Mouse (Mus musculus) midbrain, embryonic 13.5 days (tissue): ENCODE measurements around the gene P2rx2. TPM values are rescaled to one million over a fixed set of nuclear protein-coding genes. Genes with fewer than 3 reads are reported as not detected.

Experiments used
- ATAC-seq: fragments of 200-750 bp; cut with Nextera tagmentation; 2 replicates; pipeline ENCODE4 v1.8.0; 2017; ENCODE audit warnings: mild to moderate bottlenecking, moderate TSS enrichment, moderate library complexity
- H3K27ac ChIP-seq: fragments of 300-500 bp; sonication (generic); 2 replicates; pipeline ENCODE4 v1.5.1; 2015; ENCODE audit warnings: inconsistent platforms, mild to moderate bottlenecking, moderate library complexity
- H3K27me3 ChIP-seq: fragments of 300-500 bp; sonication (generic); 2 replicates; pipeline ENCODE4 v1.6.1; 2015; ENCODE audit warnings: mild to moderate bottlenecking, inconsistent platforms
- H3K36me3 ChIP-seq: fragments of 300-500 bp; sonication (generic); 2 replicates; pipeline ENCODE4 v1.6.1; 2015; ENCODE audit warnings: mild to moderate bottlenecking, inconsistent platforms
- H3K4me1 ChIP-seq: fragments of 300-500 bp; sonication (generic); replicated peaks from 2 replicates; pipeline ENCODE4 v1.6.1; 2015; ENCODE audit warnings: inconsistent platforms
- H3K4me2 ChIP-seq: fragments of 300-500 bp; sonication (generic); replicated peaks from 2 replicates; pipeline ENCODE4 v1.6.1; 2015; ENCODE audit warnings: moderate library complexity, mild to moderate bottlenecking, inconsistent platforms
- H3K4me3 ChIP-seq: fragments of 300-500 bp; sonication (generic); replicated peaks from 2 replicates; pipeline ENCODE4 v1.5.1; 2015; ENCODE audit warnings: mild to moderate bottlenecking, inconsistent platforms
- H3K9ac ChIP-seq: fragments of 300-500 bp; sonication (generic); replicated peaks from 2 replicates; pipeline ENCODE4 v1.6.1; 2015; ENCODE audit warnings: mild to moderate bottlenecking, inconsistent platforms
- H3K9me3 ChIP-seq: fragments of 300-500 bp; sonication (generic); 2 replicates; pipeline ENCODE4 v1.6.1; 2016; ENCODE audit warnings: mild to moderate bottlenecking, inconsistent platforms
- WGBS: fragments of 180-500 bp; shearing (Covaris S2); methylation state at CpG from one replicate; pipeline ENCODE4 v1.1.7; 2015; 5-methylcytosine and 5-hydroxymethylcytosine counted together
- polyA plus RNA-seq: library from polyadenylated mRNA; unstranded; fragments of >200 nt; fragmentation: Nextera tagmentation; extraction: Ambion mirVana; gene quantifications from 2 replicates; pipeline ENCODE4 v1.2.1, GENCODE M21; 2015

Gene P2rx2
- polyA plus RNA-seq, 1 experiment from 2014 or later: 3.2 TPM

- H3K27ac ChIP-seq: peak overlapping the region; percentile 47; the same call in 1 of the 2 replicates
- H3K9ac ChIP-seq: peak overlapping the region; percentile 68
- WGBS: 39% methylated on average over 11 of the region's 11 CpGs
- peaks cover 41% of the 10 kb centered on the region for H3K36me3 ChIP-seq
- peaks cover 13% of the 10 kb centered on the region for H3K4me1 ChIP-seq
- ATAC-seq: no peak
- peak overlapping the region; percentile 45 for H3K4me3 ChIP-seq
- peaks cover 21% of the 10 kb centered on the region for H3K27me3 ChIP-seq
- H3K9me3 ChIP-seq: no peaks in the 10 kb centered on the region
- H3K4me2 ChIP-seq: peak overlapping the region; percentile 79
Observed at GRCm38 (mm10) chr5:110363822-110364545, 21.0 kb upstream of the P2rx2 start.

- H3K27me3 ChIP-seq: peaks cover 21% of the 10 kb centered on the region
- H3K4me2 ChIP-seq: peak overlapping the region; percentile 79
- H3K9ac ChIP-seq: peak overlapping the region; percentile 68
- peak; percentile 83 for ATAC-seq
- peak overlapping the region; percentile 47 for H3K27ac ChIP-seq
- peaks cover 35% of the 10 kb centered on the region for H3K36me3 ChIP-seq
- 1% methylated on average over 66 of the region's 72 CpGs for WGBS
- H3K4me3 ChIP-seq: peak overlapping the region; percentile 45
- no peaks in the 10 kb centered on the region for H3K9me3 ChIP-seq
- H3K4me1 ChIP-seq: peaks cover 13% of the 10 kb centered on the region
Observed at GRCm38 (mm10) chr5:110363179-110363821, 20.3 kb upstream of the P2rx2 start.

GRCm38 (mm10) chr5:110362813-110363178, 19.8 kb upstream of the P2rx2 start:
- 2% methylated on average over 26 of the region's 28 CpGs for WGBS
- ATAC-seq: no peak
- Histone ChIP-seq H3K4me1 (peaks cover 18% of the 10 kb centered on the region), H3K4me2 (peak overlapping the region; percentile 79), H3K4me3 (peak overlapping the region; percentile 45), H3K27me3 (peaks cover 21% of the 10 kb centered on the region), H3K9me3 (no peaks in the 10 kb centered on the region), H3K9ac (peak overlapping the region; percentile 68), H3K36me3 (peaks cover 31% of the 10 kb centered on the region), H3K27ac (no peak overlapping the region)

DNA sequence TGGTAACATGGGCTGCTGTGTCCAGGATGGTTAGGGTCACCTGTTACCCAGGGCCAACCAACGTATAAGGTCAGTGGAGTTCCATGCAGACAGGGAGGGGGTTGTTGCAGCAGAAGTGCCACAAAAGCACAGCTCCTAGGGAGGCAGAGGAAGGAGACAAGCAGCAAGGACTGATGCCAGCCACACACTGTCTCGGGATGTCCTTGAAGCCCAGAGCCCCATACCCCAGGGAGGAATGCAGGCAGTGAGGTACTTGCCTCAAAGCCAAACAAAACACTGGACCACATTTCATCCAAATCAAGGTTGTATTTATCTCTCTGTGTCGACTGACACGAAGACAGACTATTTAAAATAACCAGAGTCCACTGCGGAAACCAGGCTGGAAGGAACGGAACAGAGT, 18.5 kb upstream of the P2rx2 start:
- H3K36me3 ChIP-seq: peaks cover 21% of the 10 kb centered on the region; the same call in 1 of the 2 replicates
- no peak overlapping the region for H3K4me2 ChIP-seq
- no peak for ATAC-seq
- WGBS: 87% methylated on average over 6 of the region's 6 CpGs
- H3K4me3 ChIP-seq: no peak overlapping the region
- H3K4me1 ChIP-seq: peaks cover 20% of the 10 kb centered on the region
- no peaks in the 10 kb centered on the region for H3K9me3 ChIP-seq
- H3K27ac ChIP-seq: no peak overlapping the region
- H3K27me3 ChIP-seq: peaks cover 21% of the 10 kb centered on the region
- H3K9ac ChIP-seq: no peak overlapping the region

DNA sequence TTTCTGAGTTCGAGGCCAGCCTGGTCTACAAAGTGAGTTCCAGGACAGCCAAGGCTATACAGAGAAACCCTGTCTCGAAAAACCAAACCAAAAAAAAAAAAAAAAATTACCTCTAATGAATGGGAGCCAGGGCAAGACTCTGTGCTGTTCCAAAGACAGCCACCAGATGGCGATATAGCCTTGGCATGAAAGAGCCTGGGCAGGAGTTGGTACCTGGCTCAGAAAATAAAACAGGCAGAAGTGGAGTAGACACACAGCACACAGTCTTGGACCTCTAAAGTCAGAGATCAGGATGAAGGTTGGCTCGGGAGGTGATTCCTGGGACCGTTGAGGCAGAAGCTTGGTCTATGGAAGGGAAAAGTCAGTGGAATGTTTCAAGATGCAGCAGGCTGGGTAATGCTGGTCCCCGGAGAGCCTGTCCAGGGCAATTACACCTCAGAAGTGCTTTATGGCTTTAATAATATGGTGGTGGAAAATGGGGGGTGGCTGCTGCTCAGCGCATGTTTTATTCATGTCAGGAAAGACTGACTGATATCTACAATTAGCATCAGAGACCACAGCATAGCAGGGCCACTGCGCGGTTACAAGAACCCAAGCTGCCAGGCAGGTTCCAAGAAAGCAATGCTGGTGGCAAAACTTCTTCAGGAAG, 14.6 kb upstream of the P2rx2 start:
- peaks cover 23% of the 10 kb centered on the region for H3K27me3 ChIP-seq
- H3K4me3 ChIP-seq: no peak overlapping the region
- WGBS: 35% methylated on average over 9 of the region's 9 CpGs
- no peak overlapping the region for H3K4me2 ChIP-seq
- no peaks in the 10 kb centered on the region for H3K9me3 ChIP-seq
- 0 out of 2 replicates have a peak, but pooled peaks cover 6% of the 10 kb centered on the region for H3K36me3 ChIP-seq
- H3K4me1 ChIP-seq: peaks cover 7% of the 10 kb centered on the region
- no peak overlapping the region for H3K9ac ChIP-seq
- no peak overlapping the region for H3K27ac ChIP-seq
- ATAC-seq: peak; percentile 79

- no peaks in the 10 kb centered on the region for H3K36me3 ChIP-seq
- no peak overlapping the region for H3K4me2 ChIP-seq
- H3K4me3 ChIP-seq: no peak overlapping the region
- peak; percentile 21; the same call in 1 of the 2 replicates for ATAC-seq
- H3K9me3 ChIP-seq: no peaks in the 10 kb centered on the region
- H3K27me3 ChIP-seq: peaks cover 16% of the 10 kb centered on the region
- no peak overlapping the region for H3K27ac ChIP-seq
- no peak overlapping the region for H3K9ac ChIP-seq
- WGBS: 18% methylated on average over 7 of the region's 7 CpGs
- H3K4me1 ChIP-seq: peaks cover 7% of the 10 kb centered on the region
Observed at GRCm38 (mm10) chr5:110354716-110355115, 11.7 kb upstream of the P2rx2 start.

DNA sequence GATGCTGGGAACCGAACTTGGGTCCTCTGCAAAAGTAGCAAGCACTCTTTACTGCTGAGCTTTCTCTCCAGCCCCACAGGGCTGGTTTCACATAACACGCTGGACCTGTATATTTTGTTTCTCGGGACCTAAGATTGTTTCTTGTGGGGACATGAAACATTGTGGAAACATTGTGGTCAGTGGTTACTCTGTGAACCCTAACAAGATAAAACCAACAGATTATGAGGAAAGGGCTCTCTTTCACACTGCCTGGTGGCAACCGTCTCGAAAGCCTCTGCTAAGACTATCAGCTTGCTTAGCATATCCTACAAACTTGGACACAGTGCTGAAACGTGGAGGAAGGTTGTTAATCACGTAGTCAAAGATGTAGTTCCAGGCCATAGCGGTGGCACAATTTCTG, 4.0 kb upstream of the P2rx2 start:
- no peak for ATAC-seq
- Histone ChIP-seq H3K4me1 (peaks cover 13% of the 10 kb centered on the region), H3K4me2 (no peak overlapping the region), H3K27ac (no peak overlapping the region), H3K36me3 (no peaks in the 10 kb centered on the region), H3K9ac (no peak overlapping the region), H3K9me3 (no peaks in the 10 kb centered on the region), H3K27me3 (peaks cover 27% of the 10 kb centered on the region), H3K4me3 (no peak overlapping the region)
- 89% methylated on average over 8 of the region's 8 CpGs for WGBS

- Histone ChIP-seq H3K27ac (no peak overlapping the region), H3K9ac (no peak overlapping the region), H3K4me3 (no peak overlapping the region), H3K4me2 (no peak overlapping the region), H3K36me3 (no peaks in the 10 kb centered on the region), H3K4me1 (peaks cover 13% of the 10 kb centered on the region), H3K9me3 (no peaks in the 10 kb centered on the region), H3K27me3 (peaks cover 35% of the 10 kb centered on the region)
- WGBS: 84% methylated on average over 4 of the region's 4 CpGs
- no peak for ATAC-seq
Observed at GRCm38 (mm10) chr5:110345553-110345952, 2.5 kb upstream of the P2rx2 start.

- Histone ChIP-seq H3K4me2 (no peak within 1 kb of the TSS), H3K27ac (no peak within 1 kb of the TSS)
Observed at GRCm38 (mm10) chr5:110344524-110344923, 1.5 kb upstream of the P2rx2 start, which contains the start of gene Lrcol1. TSS of gene Lrcol1 (plus strand) at chr5:110344730.

DNA sequence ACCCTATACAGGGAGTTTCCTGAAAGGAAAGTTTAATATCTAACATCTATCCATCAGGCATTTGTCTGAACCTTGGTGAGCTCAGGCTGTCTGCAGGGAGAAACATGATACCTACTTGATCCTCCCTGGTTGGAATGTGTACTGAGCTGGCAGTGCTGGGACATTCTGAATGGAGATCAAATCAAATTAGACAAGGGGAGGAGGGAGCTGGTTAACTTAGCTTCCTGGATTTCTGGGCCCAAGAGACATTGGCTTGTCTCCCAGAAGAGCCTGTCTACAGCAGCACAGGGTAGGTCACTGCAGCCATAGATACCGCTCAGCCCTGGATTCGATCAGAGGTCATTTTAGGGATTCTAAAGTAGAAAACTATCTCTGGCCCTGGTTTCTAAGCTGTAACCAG, 4.2 kb downstream of the P2rx2 start:
- no peak overlapping the region for H3K27ac ChIP-seq
- 99% methylated on average over 2 of the region's 2 CpGs for WGBS
- no peak overlapping the region for H3K4me2 ChIP-seq
- no peak overlapping the region for H3K9ac ChIP-seq
- H3K36me3 ChIP-seq: peaks cover 41% of the 10 kb centered on the region
- ATAC-seq: no peak
- no peak overlapping the region for H3K4me3 ChIP-seq
- peaks cover 25% of the 10 kb centered on the region for H3K27me3 ChIP-seq
- H3K9me3 ChIP-seq: no peaks in the 10 kb centered on the region
- H3K4me1 ChIP-seq: peaks cover 13% of the 10 kb centered on the region

More at GRCm38 (mm10) chr5:110344524-110344923, 1.5 kb upstream of the P2rx2 start, which contains the start of gene Lrcol1:
- 89% methylated on average over 4 of the region's 4 CpGs for WGBS
- H3K9me3 ChIP-seq: no peaks in the 10 kb centered on the region
- H3K36me3 ChIP-seq: no peaks in the 10 kb centered on the region
- H3K9ac ChIP-seq: no peak within 1 kb of the TSS
- H3K27me3 ChIP-seq: peaks cover 35% of the 10 kb centered on the region
- no peak for ATAC-seq
- peaks cover 13% of the 10 kb centered on the region for H3K4me1 ChIP-seq
- H3K4me3 ChIP-seq: no peak within 1 kb of the TSS

DNA sequence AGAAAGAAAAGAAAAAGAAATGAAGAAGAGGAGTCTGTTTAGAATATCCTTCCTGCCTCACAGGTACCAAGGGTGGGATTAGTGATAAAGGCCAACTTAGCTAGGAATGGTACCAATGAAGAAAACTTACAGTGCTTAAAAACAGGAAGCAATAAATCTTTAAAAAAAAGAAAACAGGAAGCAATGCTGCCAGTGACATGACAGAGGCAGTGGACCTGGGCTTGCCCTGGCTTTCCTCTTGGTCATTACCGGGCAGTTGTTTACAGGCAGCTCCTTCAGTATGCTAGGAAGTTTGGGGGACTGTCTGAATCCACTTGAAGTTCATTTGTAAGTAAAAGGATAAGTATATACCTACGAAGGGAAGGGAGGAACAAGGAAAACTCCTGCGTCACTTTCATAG, 12.5 kb downstream of the P2rx2 start:
- H3K36me3 ChIP-seq: peaks cover 77% of the 10 kb centered on the region
- H3K4me2 ChIP-seq: no peak overlapping the region
- no peak overlapping the region for H3K4me3 ChIP-seq
- no peaks in the 10 kb centered on the region for H3K9me3 ChIP-seq
- H3K9ac ChIP-seq: no peak overlapping the region
- no peak for ATAC-seq
- no peaks in the 10 kb centered on the region for H3K27me3 ChIP-seq
- no peaks in the 10 kb centered on the region for H3K4me1 ChIP-seq
- WGBS: 95% methylated on average over 3 of the region's 3 CpGs
- H3K27ac ChIP-seq: no peak overlapping the region

DNA sequence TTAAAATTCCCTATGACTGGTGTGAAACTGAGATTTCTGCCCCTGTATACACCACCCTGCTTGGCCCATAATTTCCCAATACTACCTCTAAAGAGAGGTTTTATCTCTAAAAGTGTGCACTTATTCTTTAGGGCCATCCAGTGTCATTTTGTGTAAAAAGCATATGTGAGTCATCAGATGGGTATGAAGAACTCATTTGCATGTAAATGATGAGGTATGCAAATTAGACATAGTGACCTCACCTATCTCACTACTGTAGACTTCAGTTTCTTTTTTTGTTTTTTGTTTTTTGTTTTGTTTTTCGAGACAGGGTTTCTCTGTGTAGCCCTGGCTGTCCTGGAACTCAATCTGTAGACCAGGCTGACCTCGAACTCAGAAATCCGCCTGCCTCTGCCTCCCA, 29.9 kb downstream of the P2rx2 start:
- 95% methylated on average over 3 of the region's 3 CpGs for WGBS
- Histone ChIP-seq H3K27ac (no peak overlapping the region), H3K36me3 (peaks cover 32% of the 10 kb centered on the region), H3K4me3 (no peak overlapping the region), H3K4me2 (no peak overlapping the region), H3K4me1 (no peaks in the 10 kb centered on the region), H3K27me3 (no peaks in the 10 kb centered on the region), H3K9ac (no peak overlapping the region), H3K9me3 (no peaks in the 10 kb centered on the region)
- no peak for ATAC-seq
